Mouse (Mus musculus): ENCODE results near the gene Olfr1260. TPM values are rescaled to one million over a fixed set of nuclear protein-coding genes. Genes with fewer than 3 reads are reported as not detected.

Olfr1260 gene
- polyA plus RNA-seq (2012; rRNA removed) = not detected in 2 replicates

DNA sequence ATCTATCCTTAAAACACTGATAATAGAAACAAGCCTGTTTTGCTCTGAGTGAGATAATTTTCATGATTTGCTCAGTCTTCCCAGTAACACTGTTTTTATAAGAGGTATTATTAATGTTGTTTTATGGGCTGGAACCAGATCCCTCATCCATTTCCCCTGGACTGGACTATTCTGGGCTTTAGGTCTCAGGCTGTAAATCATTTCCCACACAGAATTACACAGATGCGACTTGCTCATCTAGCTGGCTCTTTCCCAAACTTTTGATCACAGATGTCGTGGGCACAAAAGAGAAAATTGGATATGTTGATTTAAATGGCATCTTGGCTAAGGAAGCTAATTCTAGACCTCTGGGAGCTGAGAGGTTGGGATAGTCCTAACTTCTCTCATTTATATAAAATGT, at the start of gene Olfr1260:
Gene Olfr1260, plus strand, starts transcription at position 157 of the 400 bp plus-strand sequence.
- Histone ChIP-seq H3K27ac (ENCODE audit: insufficient read depth, low read length) (no peak within 1 kb of the TSS), H3K27me3 (ENCODE audit: control insufficient read depth, insufficient read depth, low read length) (no peaks in the 10 kb centered on the region), H3K4me3 (replicated peaks; ENCODE audit: insufficient read depth, low read depth, low read length) (no peak within 1 kb of the TSS), H3K4me1 (ENCODE audit: control insufficient read depth, insufficient read depth, low read length) (no peaks in the 10 kb centered on the region)
- 8% methylated on average over 2 of the region's 2 CpGs for WGBS
- TF ChIP-seq POLR2A (IDR thresholded peaks at IDR 0.05; ENCODE audit: borderline replicate concordance, insufficient read depth, low read length) (no peak), CTCF (IDR thresholded peaks at IDR 0.05; ENCODE audit: borderline replicate concordance, insufficient read depth, low read depth, low read length) (no peak)
- DNase-seq = no peak

DNA sequence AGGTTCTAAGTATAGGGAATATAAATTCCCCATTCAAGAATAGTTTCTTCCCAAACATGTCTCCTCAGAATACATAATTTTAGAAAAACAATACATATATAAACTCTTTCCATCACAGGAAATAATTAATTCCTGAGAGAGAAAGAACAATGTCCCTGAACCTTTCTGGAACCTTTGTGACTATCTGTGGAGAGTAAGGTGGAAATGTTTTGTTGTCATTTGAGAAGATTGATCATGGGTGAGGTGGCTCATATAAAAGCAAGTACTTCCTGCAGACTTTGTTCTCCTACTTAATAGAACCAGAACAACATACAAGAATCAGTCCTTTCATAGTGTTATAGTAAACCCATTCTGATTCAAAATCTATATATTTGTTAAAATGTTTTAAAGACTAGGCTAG, 47.1 kb upstream of the Olfr1260 start, which contains the start of gene Olfr1258:
Gene Olfr1258, plus strand, starts transcription at position 301 of the 400 bp plus-strand sequence.
- no peak for DNase-seq
- Histone ChIP-seq H3K4me3 (replicated peaks; ENCODE audit: insufficient read depth, low read depth, low read length) (no peak within 1 kb of the TSS), H3K27ac (ENCODE audit: insufficient read depth, low read length) (no peak within 1 kb of the TSS), H3K4me1 (ENCODE audit: control insufficient read depth, insufficient read depth, low read length) (no peaks in the 10 kb centered on the region), H3K27me3 (ENCODE audit: control insufficient read depth, insufficient read depth, low read length) (no peaks in the 10 kb centered on the region)
- TF ChIP-seq CTCF (IDR thresholded peaks at IDR 0.05; ENCODE audit: borderline replicate concordance, insufficient read depth, low read depth, low read length) = no peak
- TF ChIP-seq POLR2A (IDR thresholded peaks at IDR 0.05; ENCODE audit: borderline replicate concordance, insufficient read depth, low read length) = no peak

DNA sequence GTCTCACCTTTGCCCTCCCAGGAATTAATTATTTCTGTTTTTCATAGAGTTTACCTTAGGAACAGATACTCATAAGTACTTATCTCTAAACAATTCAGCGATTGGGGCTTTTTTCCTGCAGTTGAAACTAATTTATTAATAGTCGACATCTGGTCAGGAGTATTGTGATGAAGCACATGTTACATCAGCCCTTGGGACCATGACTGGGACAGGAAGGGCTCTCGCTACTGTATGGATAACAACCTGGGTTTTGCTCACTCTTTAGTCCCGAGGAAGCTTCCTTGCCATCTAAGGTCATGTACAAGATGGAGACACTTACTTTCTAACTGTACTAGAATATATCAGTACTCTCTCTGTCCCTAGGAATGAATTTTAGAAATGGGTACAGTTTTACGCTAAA, 25.6 kb upstream of the Olfr1260 start, which contains the start of gene Olfr1259:
Gene Olfr1259, minus strand, starts transcription at position 101 of the 400 bp plus-strand sequence.
- WGBS = 88% methylated on average over 5 of the region's 5 CpGs
- Histone ChIP-seq H3K4me3 (replicated peaks; ENCODE audit: insufficient read depth, low read depth, low read length) (no peak within 1 kb of the TSS), H3K4me1 (ENCODE audit: control insufficient read depth, insufficient read depth, low read length) (no peaks in the 10 kb centered on the region), H3K27me3 (ENCODE audit: control insufficient read depth, insufficient read depth, low read length) (no peaks in the 10 kb centered on the region), H3K27ac (ENCODE audit: insufficient read depth, low read length) (no peak within 1 kb of the TSS)
- no peak for TF ChIP-seq POLR2A (IDR thresholded peaks at IDR 0.05; ENCODE audit: borderline replicate concordance, insufficient read depth, low read length)
- TF ChIP-seq CTCF (IDR thresholded peaks at IDR 0.05; ENCODE audit: borderline replicate concordance, insufficient read depth, low read depth, low read length) = no peak
- no peak for DNase-seq

DNA sequence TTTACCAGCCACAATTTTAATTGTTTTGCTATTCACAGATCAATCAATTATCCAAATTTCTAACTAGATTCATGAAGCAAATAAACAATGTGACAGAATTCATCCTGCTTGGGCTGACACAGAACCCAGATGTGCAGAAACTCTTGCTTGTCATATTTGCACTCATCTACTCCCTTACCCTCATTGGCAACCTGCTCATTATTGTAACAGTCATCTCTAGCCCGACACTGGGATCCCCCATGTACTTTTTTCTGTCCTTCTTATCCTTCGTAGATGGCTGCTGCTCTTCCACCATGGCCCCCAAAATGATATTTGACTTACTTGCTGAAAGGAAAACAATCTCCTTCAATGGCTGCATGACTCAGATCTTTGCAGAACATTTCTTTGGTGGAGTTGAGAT, 3.6 kb downstream of the Olfr1260 start:
- H3K4me3 ChIP-seq (replicated peaks; ENCODE audit: insufficient read depth, low read depth, low read length) = no peak overlapping the region
- WGBS = 86% methylated on average over 2 of the region's 2 CpGs

DNA sequence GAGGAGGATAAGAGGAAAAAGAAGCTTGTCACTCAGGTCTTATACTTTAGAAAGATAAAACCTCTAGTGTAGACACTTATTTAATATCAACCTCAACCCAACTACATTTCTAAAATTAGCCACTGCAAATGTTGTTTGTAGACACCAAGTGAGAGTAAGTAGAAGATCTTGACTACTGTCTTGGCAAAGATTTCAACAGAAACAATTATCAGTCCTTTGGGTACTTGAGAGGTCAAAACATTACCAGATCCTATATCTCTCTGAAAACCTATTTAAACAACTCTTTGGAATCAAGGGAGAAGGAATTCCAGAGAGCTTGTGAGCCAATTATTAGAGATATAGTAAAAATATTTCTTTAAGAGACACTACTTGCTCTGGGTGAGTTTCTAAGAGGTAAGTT, 16.8 kb downstream of the Olfr1260 start, which contains the start of gene Olfr1261:
Gene Olfr1261, plus strand, starts transcription at position 301 of the 400 bp plus-strand sequence.
- no peaks in the 10 kb centered on the region for H3K27me3 ChIP-seq (ENCODE audit: control insufficient read depth, insufficient read depth, low read length)
- H3K4me3 ChIP-seq (replicated peaks; ENCODE audit: insufficient read depth, low read depth, low read length) = no peak within 1 kb of the TSS
- no peak for DNase-seq
- TF ChIP-seq POLR2A (IDR thresholded peaks at IDR 0.05; ENCODE audit: borderline replicate concordance, insufficient read depth, low read length) = no peak
- no peak for TF ChIP-seq CTCF (IDR thresholded peaks at IDR 0.05; ENCODE audit: borderline replicate concordance, insufficient read depth, low read depth, low read length)
- H3K4me1 ChIP-seq (ENCODE audit: control insufficient read depth, insufficient read depth, low read length) = no peaks in the 10 kb centered on the region
- no peak within 1 kb of the TSS for H3K27ac ChIP-seq (ENCODE audit: insufficient read depth, low read length)

More for the DNA sequence above, 3.6 kb downstream of the Olfr1260 start:
- H3K27ac ChIP-seq (ENCODE audit: insufficient read depth, low read length) = no peak overlapping the region
- no peak for TF ChIP-seq POLR2A (IDR thresholded peaks at IDR 0.05; ENCODE audit: borderline replicate concordance, insufficient read depth, low read length)
- no peak for TF ChIP-seq CTCF (IDR thresholded peaks at IDR 0.05; ENCODE audit: borderline replicate concordance, insufficient read depth, low read depth, low read length)
- H3K4me1 ChIP-seq (ENCODE audit: control insufficient read depth, insufficient read depth, low read length) = no peaks in the 10 kb centered on the region
- no peaks in the 10 kb centered on the region for H3K27me3 ChIP-seq (ENCODE audit: control insufficient read depth, insufficient read depth, low read length)
- no peak for DNase-seq

DNA sequence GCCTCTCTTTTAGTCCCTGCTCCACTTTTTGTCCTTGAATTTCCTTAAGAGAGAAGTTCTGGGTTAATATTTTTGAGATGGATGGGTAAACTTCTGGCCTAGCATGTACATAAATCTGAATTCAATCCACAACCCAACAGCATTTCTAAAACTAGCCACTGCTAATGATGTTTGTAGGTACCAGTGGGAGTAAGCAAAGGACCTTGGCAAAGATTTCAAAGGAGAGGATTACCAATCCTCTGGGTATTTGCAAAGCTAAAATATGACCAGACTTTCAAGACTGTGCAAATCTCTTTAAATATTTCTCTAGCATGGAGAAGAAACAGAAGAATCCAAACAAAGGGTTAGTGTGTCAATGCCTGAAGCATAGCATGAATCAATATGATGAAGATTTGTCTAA, 25.7 kb downstream of the Olfr1260 start, which contains the start of gene Olfr1262:
Gene Olfr1262, plus strand, starts transcription at position 301 of the 400 bp plus-strand sequence.
- DNase-seq = no peak
- Histone ChIP-seq H3K4me1 (ENCODE audit: control insufficient read depth, insufficient read depth, low read length) (no peaks in the 10 kb centered on the region), H3K27me3 (ENCODE audit: control insufficient read depth, insufficient read depth, low read length) (no peaks in the 10 kb centered on the region), H3K27ac (ENCODE audit: insufficient read depth, low read length) (no peak within 1 kb of the TSS), H3K4me3 (replicated peaks; ENCODE audit: insufficient read depth, low read depth, low read length) (no peak within 1 kb of the TSS)
- TF ChIP-seq CTCF (IDR thresholded peaks at IDR 0.05; ENCODE audit: borderline replicate concordance, insufficient read depth, low read depth, low read length) (no peak), POLR2A (IDR thresholded peaks at IDR 0.05; ENCODE audit: borderline replicate concordance, insufficient read depth, low read length) (no peak)

DNA sequence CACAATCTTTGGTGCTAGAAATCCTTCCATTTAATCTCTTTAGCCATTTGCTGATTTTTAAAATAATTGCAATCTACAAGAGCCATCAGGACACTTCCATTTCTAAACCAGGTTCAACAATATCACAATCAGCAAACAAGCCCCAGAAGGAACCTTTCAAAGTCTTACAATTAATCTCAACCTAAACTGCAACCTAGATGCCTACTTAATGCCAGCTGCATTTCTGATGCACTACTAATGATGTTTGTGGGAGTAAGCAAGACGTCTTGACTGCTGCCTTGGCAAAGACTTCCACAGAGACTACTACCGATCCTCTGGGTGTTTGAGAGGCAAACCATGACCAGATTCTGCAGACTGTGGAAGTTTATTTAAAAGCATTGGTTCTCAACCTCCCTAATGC, 37.7 kb downstream of the Olfr1260 start, which contains the start of gene Olfr1263:
Gene Olfr1263, plus strand, starts transcription at position 301 of the 400 bp plus-strand sequence.
- H3K4me3 ChIP-seq (replicated peaks; ENCODE audit: insufficient read depth, low read depth, low read length) = no peak within 1 kb of the TSS
- TF ChIP-seq CTCF (IDR thresholded peaks at IDR 0.05; ENCODE audit: borderline replicate concordance, insufficient read depth, low read depth, low read length) (no peak), POLR2A (IDR thresholded peaks at IDR 0.05; ENCODE audit: borderline replicate concordance, insufficient read depth, low read length) (no peak)
- WGBS = 74% methylated on average over 2 of the region's 2 CpGs

DNA sequence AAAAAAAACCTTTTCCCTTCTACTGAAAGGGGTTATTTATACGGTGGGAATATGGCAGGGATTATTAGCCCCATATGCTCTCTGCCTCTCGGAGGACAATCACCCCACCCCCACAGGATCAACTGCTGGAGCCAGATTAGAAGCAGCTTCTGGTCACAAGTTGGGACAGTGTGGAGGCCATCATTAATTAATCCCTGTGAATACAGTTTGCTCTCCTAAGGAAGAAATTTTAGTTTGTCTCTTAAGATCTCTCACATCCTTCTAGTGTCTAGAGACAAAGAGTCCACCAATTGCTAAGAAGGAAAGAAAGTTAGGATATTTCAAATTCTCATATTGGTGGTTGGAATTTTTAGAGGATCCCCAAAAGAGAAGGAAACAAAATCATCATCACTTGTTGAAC, 51.3 kb downstream of the Olfr1260 start, which contains the start of gene Olfr1264:
Gene Olfr1264, minus strand, starts transcription at position 101 of the 400 bp plus-strand sequence.
- Histone ChIP-seq H3K4me1 (ENCODE audit: control insufficient read depth, insufficient read depth, low read length) (no peaks in the 10 kb centered on the region), H3K4me3 (replicated peaks; ENCODE audit: insufficient read depth, low read depth, low read length) (no peak within 1 kb of the TSS), H3K27ac (ENCODE audit: insufficient read depth, low read length) (no peak within 1 kb of the TSS), H3K27me3 (ENCODE audit: control insufficient read depth, insufficient read depth, low read length) (no peaks in the 10 kb centered on the region)
- DNase-seq = no peak
- TF ChIP-seq CTCF (IDR thresholded peaks at IDR 0.05; ENCODE audit: borderline replicate concordance, insufficient read depth, low read depth, low read length) = no peak
- no peak for TF ChIP-seq POLR2A (IDR thresholded peaks at IDR 0.05; ENCODE audit: borderline replicate concordance, insufficient read depth, low read length)
- WGBS = 42% methylated on average over 2 of the region's 2 CpGs

More for the DNA sequence above, 37.7 kb downstream of the Olfr1260 start, which contains the start of gene Olfr1263:
- no peak within 1 kb of the TSS for H3K27ac ChIP-seq (ENCODE audit: insufficient read depth, low read length)
- no peaks in the 10 kb centered on the region for H3K27me3 ChIP-seq (ENCODE audit: control insufficient read depth, insufficient read depth, low read length)
- no peak for DNase-seq
- H3K4me1 ChIP-seq (ENCODE audit: control insufficient read depth, insufficient read depth, low read length) = no peaks in the 10 kb centered on the region

Other genes starting within 250 kb of the Olfr1260 start
- gene Olfr1252, start 249.3 kb upstream of the Olfr1260 start, polyA plus RNA-seq (2012; rRNA removed) = not detected in 2 replicates
- gene Olfr1253, start 217.2 kb upstream of the Olfr1260 start, polyA plus RNA-seq (2012; rRNA removed) = not detected in 2 replicates
- gene Olfr1254, start 180.7 kb upstream of the Olfr1260 start, polyA plus RNA-seq (2012; rRNA removed) = not detected in 2 replicates
- gene Olfr1255, start 162.3 kb upstream of the Olfr1260 start, polyA plus RNA-seq (2012; rRNA removed) = not detected in 2 replicates
- gene Olfr1256, start 132.8 kb upstream of the Olfr1260 start, polyA plus RNA-seq (2012; rRNA removed) = not detected in 2 replicates
- gene Olfr48, start 126.1 kb upstream of the Olfr1260 start, polyA plus RNA-seq (2012; rRNA removed) = not detected in 2 replicates
- not detected in 2 replicates for gene Olfr1257, start 95.9 kb upstream of the Olfr1260 start, polyA plus RNA-seq (2012; rRNA removed)
- not detected in 2 replicates for gene Olfr1258, start 47.0 kb upstream of the Olfr1260 start, polyA plus RNA-seq (2012; rRNA removed)
- gene Olfr1259, start 25.7 kb upstream of the Olfr1260 start, polyA plus RNA-seq (2012; rRNA removed) = not detected in 2 replicates
- gene Olfr1261, start 16.9 kb downstream of the Olfr1260 start, polyA plus RNA-seq (2012; rRNA removed) = not detected in 2 replicates
- gene Olfr1262, start 25.8 kb downstream of the Olfr1260 start, polyA plus RNA-seq (2012; rRNA removed) = not detected in 2 replicates
- not detected in 2 replicates for gene Olfr1263, start 37.8 kb downstream of the Olfr1260 start, polyA plus RNA-seq (2012; rRNA removed)
- gene Olfr1264, start 51.2 kb downstream of the Olfr1260 start, polyA plus RNA-seq (2012; rRNA removed) = not detected in 2 replicates
- gene Olfr1265, start 61.0 kb downstream of the Olfr1260 start, polyA plus RNA-seq (2012; rRNA removed) = not detected in 2 replicates
- not detected in 2 replicates for gene Olfr140, start 89.3 kb downstream of the Olfr1260 start, polyA plus RNA-seq (2012; rRNA removed)
- not detected in 2 replicates for gene Olfr1269, start 147.1 kb downstream of the Olfr1260 start, polyA plus RNA-seq (2012; rRNA removed)
- not detected in 2 replicates for gene Olfr32, start 168.0 kb downstream of the Olfr1260 start, polyA plus RNA-seq (2012; rRNA removed)
- gene Olfr1270, start 178.8 kb downstream of the Olfr1260 start, polyA plus RNA-seq (2012; rRNA removed) = not detected in 2 replicates